Mouse (Mus musculus) stomach, adult 2 months (tissue): ENCODE data around the gene Lipo2. TPM values are rescaled to one million over a fixed set of nuclear protein-coding genes. Genes with fewer than 3 reads are reported as not detected.

Source experiments
- polyA plus RNA-seq: library from polyadenylated mRNA; depleted of rRNA; stranded (reverse); fragments of >200 nt; gene quantifications from 2 replicates; pipeline ENCODE4 v1.2.3, GENCODE M21; 2012; rRNA removed

Gene Lipo2
- not detected in 2 replicates for polyA plus RNA-seq

DNA sequence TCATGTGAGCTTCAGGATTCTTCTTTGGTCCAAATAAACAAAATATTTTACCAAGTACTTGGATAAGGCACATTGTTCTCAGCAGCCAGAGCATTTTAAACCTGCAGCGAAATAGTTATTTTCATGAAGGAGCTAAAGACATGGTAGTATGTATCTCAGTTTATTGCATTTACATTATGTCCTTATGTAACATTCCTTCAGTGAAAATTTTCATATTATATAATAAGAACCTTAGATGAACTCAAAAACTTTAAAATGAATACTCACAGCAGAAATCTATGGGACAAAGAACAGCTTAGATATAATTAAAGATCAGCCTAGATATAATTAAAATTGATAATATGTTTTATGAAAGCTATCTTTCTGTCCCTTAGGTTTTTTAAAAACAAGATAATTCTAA lies at the start of gene Lipo2:
Gene Lipo2, minus strand, starts transcription at position 101 of the 400 bp plus-strand sequence.

DNA sequence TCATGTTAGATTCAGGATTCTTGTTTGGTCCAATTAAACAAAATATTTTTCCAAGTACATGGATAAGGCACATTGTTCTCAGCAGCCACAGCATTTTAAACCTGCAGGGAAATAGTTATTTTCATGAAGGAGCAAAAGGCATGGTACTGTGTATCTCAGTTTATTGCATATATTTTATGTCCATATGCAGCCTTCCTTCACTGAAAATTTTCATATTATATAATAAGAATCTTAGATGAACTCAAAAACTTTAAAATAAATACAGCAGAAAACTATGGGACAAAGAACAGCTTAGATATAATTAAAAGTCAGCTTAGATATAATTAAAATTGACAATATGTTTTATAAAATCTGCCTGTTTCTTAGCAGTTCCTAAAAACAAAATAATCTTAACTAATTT lies 36.2 kb upstream of the Lipo2 start, which contains the start of gene Lipo1:
Gene Lipo1, minus strand, starts transcription at position 101 of the 400 bp plus-strand sequence.

DNA sequence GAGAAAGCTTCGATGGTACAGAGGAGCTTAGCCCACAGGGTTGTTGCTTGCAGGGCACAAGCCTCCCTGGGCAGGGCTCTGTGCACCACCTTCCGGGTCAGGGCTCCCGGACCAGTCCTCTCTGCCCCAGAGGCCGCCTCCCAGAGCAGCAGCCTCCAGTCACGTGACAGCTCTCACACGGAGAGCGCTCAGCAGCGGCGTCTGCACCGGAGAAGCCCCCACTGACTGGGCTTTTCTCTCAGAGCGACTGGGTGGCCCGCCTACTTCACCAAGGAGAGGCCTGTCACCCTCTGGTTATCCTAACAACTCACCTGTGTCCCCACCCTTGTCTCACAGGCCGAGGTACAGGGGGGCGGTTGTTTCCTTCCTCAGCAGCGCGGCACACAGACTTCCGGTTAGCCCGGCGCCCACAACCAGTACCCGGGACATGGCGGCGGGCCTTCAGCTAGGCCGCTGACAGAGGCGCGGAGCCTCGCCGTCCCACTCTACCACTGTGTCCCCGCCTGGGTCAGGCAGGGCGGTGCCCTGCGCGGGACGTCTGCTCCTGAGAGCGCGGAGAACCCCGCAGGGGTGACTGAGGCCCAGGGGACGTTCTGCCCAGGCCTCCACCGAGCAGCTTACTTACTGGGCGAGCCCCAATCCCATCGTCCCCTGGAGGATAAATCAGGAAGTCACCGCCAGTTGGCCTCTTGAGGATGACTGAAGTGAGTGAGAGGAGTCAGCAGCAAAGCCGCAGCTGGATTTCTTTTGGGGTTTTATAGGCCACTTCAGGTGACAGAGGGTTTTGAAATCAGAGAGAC lies 10.3 kb upstream of the Lipo2 start, which contains the start of gene Lipo3:
Gene Lipo3, minus strand, starts transcription at position 665 of the 800 bp plus-strand sequence.

Other genes with a start within 250 kb of the Lipo2 start
- not detected in 2 replicates for gene Lipo4, start 233.6 kb downstream of the Lipo2 start, polyA plus RNA-seq
- gene Gm8978, start 126.1 kb downstream of the Lipo2 start, polyA plus RNA-seq = not detected in 2 replicates
- 1.2 and 1.7 TPM in 2 replicates for gene Lipo3, start 10.6 kb upstream of the Lipo2 start, polyA plus RNA-seq
- gene Lipo1, start 36.1 kb upstream of the Lipo2 start, polyA plus RNA-seq = not detected in 2 replicates
- gene Lipf, start 209.8 kb upstream of the Lipo2 start, polyA plus RNA-seq = not detected in 2 replicates